In the genomic region with DNA sequence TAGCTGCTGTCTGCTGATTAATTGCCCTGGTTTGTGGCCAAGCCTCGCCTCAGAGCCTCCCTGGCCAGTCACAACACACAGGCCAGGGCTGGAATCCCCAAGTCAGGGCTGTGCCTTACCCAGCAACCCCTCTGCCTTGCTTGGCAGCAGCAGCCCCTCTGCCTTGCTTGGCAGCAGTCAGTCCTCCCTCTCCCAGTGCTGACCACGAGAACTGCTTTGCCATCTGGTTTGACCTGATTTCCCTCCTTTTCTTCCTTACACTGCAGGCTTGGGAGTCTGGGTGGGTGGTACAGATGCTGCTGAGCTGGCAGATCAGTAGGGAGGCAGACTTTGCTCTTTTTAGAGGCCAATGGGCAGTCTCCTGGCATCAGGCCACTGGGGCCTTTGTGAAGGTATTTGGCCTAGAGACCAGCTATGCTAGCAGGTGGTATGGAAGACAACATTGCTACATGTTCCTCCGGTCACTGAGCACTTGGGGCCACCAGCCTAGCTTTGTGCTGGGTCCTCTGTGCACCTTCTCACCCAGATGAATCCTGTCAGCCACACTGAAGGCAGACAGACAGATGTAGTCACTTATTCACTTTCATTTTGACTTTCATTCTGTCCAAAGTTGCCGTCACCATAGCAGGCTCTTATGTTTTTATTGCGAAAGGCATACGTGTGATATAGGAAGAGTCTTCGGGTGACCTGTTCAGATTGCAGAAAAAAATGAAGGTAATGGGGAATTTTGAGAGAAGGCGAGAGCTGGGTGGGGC, we compare ENCODE assay signal across 10 mouse cellular contexts.
DNase-seq lines count a peak whose midpoint lies in the region; ATAC-seq and TF ChIP-seq lines count a peak whose summit lies in the region.
"Had no signal": no experiment of that assay in that cellular context is flagged by ENCODE, and none has a peak within 500 bp of the region (broad histone marks: within the 10 kb centered on the region; RNA-seq: fewer than 3 reads in every experiment).

No protein-coding gene starts in this region.

- WGBS in forebrain, embryonic 13.5 days = 85% methylated on average over 8 of the region's 8 CpGs
- WGBS in forebrain, embryonic 11.5 days = 87% methylated on average over 8 of the region's 8 CpGs
- 75% methylated on average over 8 of the region's 8 CpGs for WGBS in heart, postnatal 0 days

- no peak overlapping the region for H3K4me3 ChIP-seq in forebrain, embryonic 13.5 days
- no peak overlapping the region for H3K4me3 ChIP-seq in forebrain, embryonic 11.5 days (ENCODE audit: low read depth, low read length)
- H3K4me3 ChIP-seq in heart, postnatal 0 days (ENCODE audit: low read depth, low read length) = no peak overlapping the region
- H3K4me3 ChIP-seq: embryonic facial prominence, embryonic 12.5 days; limb, embryonic 13.5 days had no signal

- H3K9me3 ChIP-seq in forebrain, embryonic 13.5 days (replicated peaks) = no peaks in the 10 kb centered on the region
- H3K9me3 ChIP-seq in forebrain, embryonic 11.5 days (ENCODE audit: control insufficient read depth, low read length) = no peaks in the 10 kb centered on the region
- no peaks in the 10 kb centered on the region for H3K9me3 ChIP-seq in heart, postnatal 0 days (replicated peaks; ENCODE audit: control insufficient read depth, low read length)
- H3K9me3 ChIP-seq: embryonic facial prominence, embryonic 12.5 days; limb, embryonic 13.5 days had no signal

- no peaks in the 10 kb centered on the region for H3K36me3 ChIP-seq in forebrain, embryonic 13.5 days (ENCODE audit: poor library complexity, severe bottlenecking)
- H3K36me3 ChIP-seq in forebrain, embryonic 11.5 days (ENCODE audit: control insufficient read depth, insufficient read depth, low read length) = no peaks in the 10 kb centered on the region
- H3K36me3 ChIP-seq in heart, postnatal 0 days (replicated peaks; ENCODE audit: control insufficient read depth, insufficient read depth, low read length) = no peaks in the 10 kb centered on the region
- H3K36me3 ChIP-seq: embryonic facial prominence, embryonic 12.5 days; limb, embryonic 13.5 days had no signal

- DNase-seq in forebrain, embryonic 11.5 days (ENCODE audit: low spot score) = no peak
- DNase-seq in 3134 (ENCODE audit: extremely low read depth, insufficient read length, low spot score) = peak; percentile 85
- peak; percentile 75 to 78 for DNase-seq in cerebellum, adult 18-20 months
- DNase-seq in heart, postnatal 0 days (ENCODE audit: low spot score) = no peak
- peak; percentile 56 to 66 for DNase-seq in layer of hippocampus, postnatal 10 days (ENCODE audit: low spot score in 2 of 2)
- DNase-seq in thymus, postnatal 36 days = no peak

- H3K4me1 ChIP-seq in forebrain, embryonic 13.5 days = no peaks in the 10 kb centered on the region
- H3K4me1 ChIP-seq in forebrain, embryonic 11.5 days (replicated peaks; ENCODE audit: control insufficient read depth, insufficient read depth, low read length) = no peaks in the 10 kb centered on the region
- H3K4me1 ChIP-seq in heart, postnatal 0 days (ENCODE audit: control insufficient read depth, insufficient read depth) = peaks cover 15% of the 10 kb centered on the region

- TF ChIP-seq CTCF in heart, postnatal 0 days (IDR thresholded peaks at IDR 0.05; ENCODE audit: low read depth) = no peak

- no peak overlapping the region for H3K27ac ChIP-seq in forebrain, embryonic 13.5 days
- H3K27ac ChIP-seq in forebrain, embryonic 11.5 days (ENCODE audit: low read depth, low read length) = no peak overlapping the region
- H3K27ac ChIP-seq in heart, postnatal 0 days (ENCODE audit: low read depth) = peak overlapping the region; percentile 22; the same call in 1 of the 2 replicates
- H3K27ac ChIP-seq: embryonic facial prominence, embryonic 12.5 days; limb, embryonic 13.5 days had no signal

- TF ChIP-seq EP300 in heart, postnatal 0 days (IDR thresholded peaks at IDR 0.05; ENCODE audit: low read depth) = no peak

- peak; percentile 51; the same call in 1 of the 2 replicates for ATAC-seq in forebrain, embryonic 13.5 days
- ATAC-seq in forebrain, embryonic 11.5 days (replicated peaks; ENCODE audit: low FRiP score) = no peak
- ATAC-seq in heart, postnatal 0 days (ENCODE audit: insufficient read depth, low read depth) = peak; percentile 45; the same call in 1 of the 2 replicates
- peak; percentile 19 for ATAC-seq in megakaryocyte progenitor cell, adult 5-6 weeks (replicated peaks; ENCODE audit: poor library complexity)

- no peaks in the 10 kb centered on the region for H3K27me3 ChIP-seq in forebrain, embryonic 13.5 days
- H3K27me3 ChIP-seq in forebrain, embryonic 11.5 days (ENCODE audit: control insufficient read depth, insufficient read depth, low read length) = no peaks in the 10 kb centered on the region
- H3K27me3 ChIP-seq in heart, postnatal 0 days (ENCODE audit: control insufficient read depth, insufficient read depth, low read length) = no peaks in the 10 kb centered on the region
- H3K27me3 ChIP-seq: embryonic facial prominence, embryonic 12.5 days; limb, embryonic 13.5 days had no signal

- H3K9ac ChIP-seq in forebrain, embryonic 13.5 days = no peak overlapping the region
- no peak overlapping the region for H3K9ac ChIP-seq in forebrain, embryonic 11.5 days (ENCODE audit: low read length)
- no peak overlapping the region for H3K9ac ChIP-seq in heart, postnatal 0 days (replicated peaks; ENCODE audit: low read depth, low read length)
- H3K9ac ChIP-seq: embryonic facial prominence, embryonic 12.5 days; limb, embryonic 13.5 days had no signal

- H3K4me2 ChIP-seq in forebrain, embryonic 13.5 days = no peak overlapping the region
- H3K4me2 ChIP-seq in forebrain, embryonic 11.5 days (ENCODE audit: low read depth, low read length, severe bottlenecking) = no peak overlapping the region
- no peak overlapping the region for H3K4me2 ChIP-seq in heart, postnatal 0 days (ENCODE audit: low read depth, low read length)
- H3K4me2 ChIP-seq: embryonic facial prominence, embryonic 12.5 days; limb, embryonic 13.5 days had no signal

Comparison
In these comparisons a context has a peak if more than half of its experiments do, and no peak if none do; other contexts are left out.
1. DNase-seq: peak in 3134 (single experiment), cerebellum, adult 18-20 months (2 of 2) and layer of hippocampus, postnatal 10 days (2 of 2); none in forebrain, embryonic 11.5 days (single experiment), heart, postnatal 0 days (single experiment) and thymus, postnatal 36 days (0 of 2).